Mouse (Mus musculus): ENCODE results near the gene Prpsap1. TPM values are rescaled to one million over a fixed set of nuclear protein-coding genes. Genes with fewer than 3 reads are reported as not detected.
"Not testable (repeated sequence)": the region's sequence is repeated elsewhere in the genome, so short reads cannot be mapped to it uniquely, and the experiment has no call there.

The Prpsap1 gene
- total RNA-seq, 2 experiments from 2014 or later: 85.1 to 87.6 TPM

GRCm38 (mm10) chr11:116435992-116436724 is 57.8 kb downstream of the Prpsap1 start:
- intact Hi-C loops (cut with DNase I): no loop called here
- DNase-seq (ENCODE audit: extremely low spot score in 1 of 2, low spot score in 2 of 2): no peak

GRCm38 (mm10) chr11:116434967-116435752 is 58.8 kb downstream of the Prpsap1 start:
- DNase-seq (ENCODE audit: extremely low spot score in 1 of 2, low spot score in 2 of 2): no peak
- intact Hi-C loops (cut with DNase I): no loop called here

- peak; percentile 57 to 84 for DNase-seq (ENCODE audit: extremely low spot score in 1 of 2, low spot score in 2 of 2)
- intact Hi-C loops (cut with DNase I): no loop called here
Observed at GRCm38 (mm10) chr11:116434287-116434966, 59.6 kb downstream of the Prpsap1 start.

GRCm38 (mm10) chr11:116433356-116434286 is 60.4 kb downstream of the Prpsap1 start, which contains the start of gene Ubald2:
Gene Ubald2 (plus strand): TSS chr11:116434094.
- intact Hi-C loops (cut with DNase I): no loop called here
- peak; percentile 99 to 100 for DNase-seq (ENCODE audit: extremely low spot score in 1 of 2, low spot score in 2 of 2)

- intact Hi-C loops (cut with DNase I): no loop called here
- no peak for DNase-seq (ENCODE audit: extremely low spot score in 1 of 2, low spot score in 2 of 2)
Observed at GRCm38 (mm10) chr11:116432593-116433355, 61.2 kb downstream of the Prpsap1 start.

- no peak for DNase-seq (ENCODE audit: extremely low spot score in 1 of 2, low spot score in 2 of 2)
- intact Hi-C loops (cut with DNase I): no loop called here
Observed at GRCm38 (mm10) chr11:116432127-116432526, 61.9 kb downstream of the Prpsap1 start.

- intact Hi-C loops (cut with DNase I): no loop called here
- no peak for DNase-seq (ENCODE audit: extremely low spot score in 1 of 2, low spot score in 2 of 2)
Observed at GRCm38 (mm10) chr11:116431428-116432077, 62.4 kb downstream of the Prpsap1 start.

GRCm38 (mm10) chr11:116430723-116431427 is 63.1 kb downstream of the Prpsap1 start:
- no peak for DNase-seq (ENCODE audit: extremely low spot score in 1 of 2, low spot score in 2 of 2)
- intact Hi-C loops (cut with DNase I): no loop called here

- intact Hi-C loops (cut with DNase I): no loop called here
Observed at GRCm38 (mm10) chr11:116429862-116430613, 64.0 kb downstream of the Prpsap1 start.

GRCm38 (mm10) chr11:116428872-116429859 is 64.8 kb downstream of the Prpsap1 start:
- intact Hi-C loops (cut with DNase I): no loop called here
- no peak for DNase-seq (ENCODE audit: extremely low spot score in 1 of 2, low spot score in 2 of 2)

More at GRCm38 (mm10) chr11:116429862-116430613, 64.0 kb downstream of the Prpsap1 start:
- no peak for DNase-seq (ENCODE audit: extremely low spot score in 1 of 2, low spot score in 2 of 2)

- intact Hi-C loops (cut with DNase I): no loop called here
Observed at GRCm38 (mm10) chr11:116426852-116427575, 67.0 kb downstream of the Prpsap1 start.

GRCm38 (mm10) chr11:116426328-116426727 is 67.7 kb downstream of the Prpsap1 start:
- DNase-seq (ENCODE audit: extremely low spot score in 1 of 2, low spot score in 2 of 2); intact Hi-C loops (cut with DNase I): not testable (repeated sequence)

More at GRCm38 (mm10) chr11:116426852-116427575, 67.0 kb downstream of the Prpsap1 start:
- DNase-seq (ENCODE audit: extremely low spot score in 1 of 2, low spot score in 2 of 2): no peak

- no peak for DNase-seq (ENCODE audit: extremely low spot score in 1 of 2, low spot score in 2 of 2)
- intact Hi-C loops (cut with DNase I): no loop called here
Observed at GRCm38 (mm10) chr11:116424621-116425407, 69.2 kb downstream of the Prpsap1 start.
